Mouse (Mus musculus): Measurements from ENCODE around the gene Mif. TPM values are rescaled to one million over a fixed set of nuclear protein-coding genes. Genes with fewer than 3 reads are reported as not detected.
A peak's percentile ranks its signal among the peaks of the same experiment; 100 is the strongest.
"Not testable (repeated sequence)": the region's sequence is repeated elsewhere in the genome, so short reads cannot be mapped to it uniquely, and the experiment has no call there.

The Mif gene
- polyA plus RNA-seq, 1 experiment from 2014 or later = 1,540 TPM

DNA sequence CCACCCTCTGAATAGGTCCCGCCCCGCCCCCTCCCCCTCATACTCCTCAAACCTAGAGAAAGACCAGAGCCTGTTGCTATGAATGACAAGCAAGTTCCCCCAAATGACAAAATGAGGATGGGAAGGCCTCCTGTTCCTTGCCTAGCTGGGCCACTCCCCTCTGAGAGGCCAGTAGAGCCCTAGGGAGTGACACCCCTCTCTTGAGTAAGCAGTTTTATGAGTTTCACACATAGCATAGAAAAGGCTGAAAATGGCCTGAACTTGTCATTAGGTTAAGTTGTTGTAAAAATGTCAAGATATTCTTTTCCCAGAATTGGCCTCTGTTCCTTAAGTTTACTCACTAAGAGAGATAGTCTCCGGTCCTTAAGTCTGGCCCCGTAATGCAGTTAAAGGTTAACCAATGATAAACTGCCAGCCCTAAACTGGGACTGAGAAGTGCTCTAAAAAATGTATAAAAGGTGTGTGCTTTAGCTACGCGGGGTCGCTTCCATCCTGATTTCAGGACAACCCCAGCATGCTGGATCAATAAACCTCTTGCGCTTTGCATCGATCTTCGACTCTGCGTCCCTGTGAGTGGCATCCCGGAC is 7.4 kb downstream of the Mif start:
- Histone ChIP-seq H3K4me1 (peaks cover 16% of the 10 kb centered on the region), H3K27me3 (no peaks in the 10 kb centered on the region), H3K36me3 (peaks cover 7% of the 10 kb centered on the region), H3K9me3 (no peaks in the 10 kb centered on the region), H3K27ac (no peak overlapping the region), H3K4me2 (no peak overlapping the region), H3K9ac (no peak overlapping the region), H3K4me3 (no peak overlapping the region)
- no peak for ATAC-seq (ENCODE audit: insufficient number of reproducible peaks, low FRiP score, low TSS enrichment, low read depth)
- 94% methylated on average over 12 of the region's 12 CpGs for WGBS

DNA sequence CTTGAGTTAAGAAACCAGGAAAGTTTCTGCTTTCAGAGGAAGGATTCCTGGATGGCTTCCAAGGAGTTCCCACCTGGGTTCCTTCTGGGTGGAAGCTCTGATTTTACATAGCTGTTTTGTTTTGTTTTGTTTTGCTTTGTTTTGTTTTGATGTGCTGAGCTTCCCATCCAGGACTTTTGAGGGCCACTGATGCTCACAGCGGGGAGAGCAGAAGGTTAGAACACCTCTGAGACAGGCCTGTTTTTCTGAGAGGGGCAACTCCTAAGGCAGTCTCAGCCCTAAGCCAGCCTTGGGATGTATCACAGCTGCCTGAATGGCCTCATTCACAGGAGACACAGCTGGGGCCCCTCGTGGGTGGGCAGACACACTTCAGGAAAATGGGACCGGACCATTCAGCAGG is 8.4 kb downstream of the Mif start:
- ATAC-seq (ENCODE audit: insufficient number of reproducible peaks, low FRiP score, low TSS enrichment, low read depth) = no peak
- WGBS = 41% methylated on average over 3 of the region's 3 CpGs
- no peaks in the 10 kb centered on the region for H3K36me3 ChIP-seq
- no peak overlapping the region for H3K4me3 ChIP-seq
- H3K27ac ChIP-seq = no peak overlapping the region
- H3K27me3 ChIP-seq = no peaks in the 10 kb centered on the region
- H3K4me1 ChIP-seq = peaks cover 12% of the 10 kb centered on the region
- no peak overlapping the region for H3K4me2 ChIP-seq
- no peaks in the 10 kb centered on the region for H3K9me3 ChIP-seq
- H3K9ac ChIP-seq = no peak overlapping the region

DNA sequence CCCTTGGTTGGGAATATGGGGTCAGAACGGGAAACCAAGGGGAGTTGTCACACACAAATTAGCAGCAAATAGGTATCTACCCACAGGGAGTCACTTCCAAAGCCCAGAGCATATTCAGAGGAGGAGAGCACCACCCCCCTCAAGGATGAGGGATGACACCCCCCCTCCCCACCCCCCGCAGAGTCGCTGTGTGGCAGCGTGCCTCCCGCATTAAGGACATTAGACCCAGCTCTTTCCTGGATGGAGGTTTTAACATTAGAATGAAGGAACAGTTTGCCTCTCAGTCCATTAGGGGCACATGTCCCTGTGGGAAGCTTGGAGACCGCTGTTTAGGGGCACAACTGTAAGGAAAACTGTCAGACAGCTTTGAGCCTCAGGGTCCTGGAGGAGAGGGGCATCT is 9.0 kb downstream of the Mif start:
- WGBS = 10% methylated on average over 6 of the region's 6 CpGs
- H3K36me3 ChIP-seq = no peaks in the 10 kb centered on the region
- no peak overlapping the region for H3K9ac ChIP-seq
- H3K4me2 ChIP-seq = no peak overlapping the region
- H3K9me3 ChIP-seq = no peaks in the 10 kb centered on the region
- no peaks in the 10 kb centered on the region for H3K27me3 ChIP-seq
- peaks cover 12% of the 10 kb centered on the region for H3K4me1 ChIP-seq
- H3K27ac ChIP-seq = no peak overlapping the region
- H3K4me3 ChIP-seq = no peak overlapping the region
- no peak for ATAC-seq (ENCODE audit: insufficient number of reproducible peaks, low FRiP score, low TSS enrichment, low read depth)

DNA sequence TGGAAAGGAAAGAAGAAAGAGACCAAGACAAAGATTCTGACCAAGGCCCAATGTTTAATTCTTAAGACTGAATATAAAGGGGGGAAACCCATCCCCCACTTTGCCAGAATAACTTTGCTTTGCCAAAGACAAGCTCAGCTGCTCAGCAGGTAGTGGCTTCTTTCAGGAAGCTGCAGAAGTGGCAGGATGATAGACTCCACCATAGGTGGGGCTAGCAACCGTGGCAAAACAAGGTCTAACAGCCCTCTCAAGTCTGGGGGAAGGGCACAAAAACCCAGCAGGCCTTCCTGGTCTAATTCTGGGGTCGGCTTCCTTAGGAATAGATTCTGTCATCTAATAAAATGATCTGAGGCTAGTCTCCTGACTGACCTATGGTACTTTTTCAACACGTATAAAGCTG is 11.7 kb downstream of the Mif start:
- Histone ChIP-seq H3K27ac (no peak overlapping the region), H3K4me2 (no peak overlapping the region), H3K4me3 (no peak overlapping the region), H3K4me1 (peaks cover 12% of the 10 kb centered on the region), H3K36me3 (no peaks in the 10 kb centered on the region), H3K9me3 (no peaks in the 10 kb centered on the region), H3K27me3 (no peaks in the 10 kb centered on the region), H3K9ac (no peak overlapping the region)
- ATAC-seq (ENCODE audit: insufficient number of reproducible peaks, low FRiP score, low TSS enrichment, low read depth) = no peak
- WGBS = 17% methylated on average over 3 of the region's 3 CpGs

DNA sequence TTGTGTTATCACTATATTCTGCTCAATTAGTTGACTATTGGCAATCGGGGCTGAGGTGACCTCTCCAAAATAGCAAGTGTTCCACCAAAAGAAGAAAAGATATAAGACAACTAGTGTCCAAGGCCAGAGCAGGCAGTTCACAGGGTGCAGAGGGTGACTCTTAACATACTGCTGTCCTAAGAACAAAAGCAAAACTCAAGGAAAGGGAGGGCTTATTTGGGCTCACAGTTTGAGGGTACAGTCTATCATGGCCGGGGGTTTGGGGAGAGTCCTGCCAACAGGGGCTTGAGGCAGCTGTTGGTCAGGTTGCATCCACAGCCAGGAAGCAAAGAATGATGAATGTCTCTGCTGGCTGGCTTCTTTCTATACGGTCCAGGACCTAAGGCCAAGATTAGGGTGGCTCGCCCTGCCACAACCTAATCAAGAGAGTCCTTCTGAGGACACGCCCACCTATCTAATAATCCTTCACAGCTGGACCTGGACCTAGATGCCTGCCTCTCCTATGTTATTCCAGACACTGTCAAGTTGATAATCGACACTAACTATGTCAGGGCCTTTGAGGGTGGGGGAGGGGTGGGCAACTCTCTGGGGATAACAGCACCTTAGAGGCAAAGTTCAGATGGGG is 14.6 kb downstream of the Mif start:
- Histone ChIP-seq H3K27me3 (no peaks in the 10 kb centered on the region), H3K27ac (no peak overlapping the region), H3K36me3 (no peaks in the 10 kb centered on the region), H3K4me1 (no peaks in the 10 kb centered on the region), H3K9ac (no peak overlapping the region), H3K4me3 (no peak overlapping the region), H3K9me3 (no peaks in the 10 kb centered on the region), H3K4me2 (no peak overlapping the region)
- 77% methylated on average over 6 of the region's 6 CpGs for WGBS
- ATAC-seq (ENCODE audit: insufficient number of reproducible peaks, low FRiP score, low TSS enrichment, low read depth) = no peak

DNA sequence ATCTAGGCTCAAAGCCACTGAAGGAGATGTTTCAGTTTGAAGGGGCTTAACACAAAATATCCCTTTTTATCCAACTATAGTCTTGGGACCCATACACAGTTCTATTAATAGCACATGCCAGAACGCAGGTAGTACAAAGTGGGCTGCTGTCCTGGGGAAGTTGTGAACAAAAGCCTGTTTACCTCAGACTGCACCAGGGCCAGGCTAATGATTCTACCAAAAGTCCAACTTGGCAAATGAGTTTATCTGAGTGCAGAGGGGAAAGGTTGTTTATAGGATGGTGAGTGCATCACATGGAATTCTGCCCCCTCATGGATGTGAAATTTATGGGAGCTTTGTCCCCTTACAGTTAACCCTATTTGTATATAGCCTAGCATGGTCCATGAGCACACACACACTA is 15.2 kb downstream of the Mif start:
- Histone ChIP-seq H3K9me3 (no peaks in the 10 kb centered on the region), H3K36me3 (no peaks in the 10 kb centered on the region), H3K27ac (no peak overlapping the region), H3K4me2 (no peak overlapping the region), H3K27me3 (no peaks in the 10 kb centered on the region), H3K4me3 (no peak overlapping the region), H3K4me1 (no peaks in the 10 kb centered on the region), H3K9ac (no peak overlapping the region)
- WGBS = 49% methylated on average over 1 of the region's 1 CpGs
- ATAC-seq (ENCODE audit: insufficient number of reproducible peaks, low FRiP score, low TSS enrichment, low read depth) = no peak

DNA sequence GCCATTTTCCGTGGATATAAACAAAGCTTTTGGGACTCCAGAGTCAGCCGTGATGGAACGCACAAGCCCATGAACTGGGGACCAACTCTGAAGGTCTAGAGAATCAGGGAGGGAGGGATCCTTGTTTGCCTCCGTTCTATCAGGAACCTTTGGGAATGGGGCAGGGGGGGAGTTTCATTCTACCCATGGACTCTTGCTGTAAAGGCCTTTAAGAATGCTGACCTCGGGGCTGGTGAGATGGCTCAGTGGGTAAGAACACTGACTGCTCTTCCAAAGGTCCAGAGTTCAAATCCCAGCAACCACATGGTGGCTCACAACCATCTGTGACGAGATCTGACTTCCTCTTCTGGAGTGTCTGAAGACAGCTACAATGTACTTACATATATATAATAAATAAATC is 16.1 kb downstream of the Mif start:
- H3K27ac ChIP-seq; ATAC-seq (ENCODE audit: insufficient number of reproducible peaks, low FRiP score, low TSS enrichment, low read depth); H3K4me3 ChIP-seq; H3K4me1 ChIP-seq; H3K9me3 ChIP-seq; H3K4me2 ChIP-seq; H3K27me3 ChIP-seq; H3K9ac ChIP-seq; H3K36me3 ChIP-seq: not testable (repeated sequence)
- 78% methylated on average over 6 of the region's 6 CpGs for WGBS

DNA sequence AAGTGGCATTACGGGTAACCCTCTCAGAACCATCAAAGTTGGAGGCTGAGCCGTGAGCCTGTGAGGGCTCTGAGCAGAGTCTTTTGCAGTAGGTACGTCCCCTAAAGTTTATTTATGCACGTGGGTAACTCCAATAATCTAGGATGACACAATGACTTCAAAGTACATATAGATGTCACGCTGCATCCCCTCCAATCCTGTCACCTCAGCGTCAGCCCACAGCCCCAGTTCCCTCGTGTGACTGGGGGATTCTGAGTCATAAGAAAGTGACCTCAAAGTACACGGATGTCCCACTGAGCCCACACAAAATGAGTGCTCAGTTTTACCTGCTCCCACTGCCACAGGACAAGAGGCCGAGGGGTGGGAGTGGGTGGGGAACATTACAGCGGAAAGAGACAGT is 20.9 kb downstream of the Mif start:
- Histone ChIP-seq H3K4me2 (no peak overlapping the region), H3K9me3 (no peaks in the 10 kb centered on the region), H3K27ac (no peak overlapping the region), H3K36me3 (no peaks in the 10 kb centered on the region), H3K4me3 (no peak overlapping the region), H3K4me1 (peaks cover 41% of the 10 kb centered on the region), H3K9ac (no peak overlapping the region), H3K27me3 (0 out of 2 replicates have a peak, but pooled peaks cover 6% of the 10 kb centered on the region)
- no peak for ATAC-seq (ENCODE audit: insufficient number of reproducible peaks, low FRiP score, low TSS enrichment, low read depth)
- 88% methylated on average over 10 of the region's 10 CpGs for WGBS

DNA sequence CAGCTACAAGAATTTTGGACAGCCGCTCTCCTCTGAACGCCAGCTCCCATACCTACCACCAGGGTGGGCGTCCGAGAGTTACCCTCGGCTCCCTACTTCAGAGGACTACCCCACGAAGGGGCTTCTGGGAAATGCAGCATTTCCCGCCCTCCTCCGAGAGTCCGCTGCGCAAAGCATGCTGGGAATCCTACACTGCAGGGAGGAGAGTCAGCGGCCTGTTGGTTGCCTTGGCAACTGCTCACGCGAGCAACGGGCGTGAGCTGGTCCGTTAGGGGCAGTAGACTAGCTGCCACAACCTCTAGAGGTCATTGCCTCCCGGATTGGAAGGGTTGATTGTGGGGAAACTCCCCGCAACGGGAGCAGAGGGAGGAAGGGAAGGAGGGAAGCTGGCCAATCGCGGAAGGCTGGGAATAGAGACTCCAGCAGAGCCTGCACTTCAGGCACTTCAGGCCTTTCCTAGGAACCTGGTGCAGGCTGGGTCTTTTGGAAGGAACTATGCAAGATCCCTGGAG is 22.7 kb downstream of the Mif start, which contains the start of gene Gstt2:
Gene Gstt2, minus strand, starts transcription at position 177 of the 512 bp plus-strand sequence.
- Histone ChIP-seq H3K4me3 (peak within 1 kb of the TSS; percentile 50), H3K9me3 (no peaks in the 10 kb centered on the region), H3K4me1 (peaks cover 49% of the 10 kb centered on the region), H3K27me3 (0 out of 2 replicates have a peak, but pooled peaks cover 8% of the 10 kb centered on the region), H3K4me2 (peak within 1 kb of the TSS; percentile 75), H3K27ac (peak within 1 kb of the TSS; percentile 89), H3K9ac (peak within 1 kb of the TSS; percentile 52), H3K36me3 (no peaks in the 10 kb centered on the region)
- peak; percentile 87 for ATAC-seq (ENCODE audit: insufficient number of reproducible peaks, low FRiP score, low TSS enrichment, low read depth)
- under 1% methylated on average over 21 of the region's 21 CpGs for WGBS

DNA sequence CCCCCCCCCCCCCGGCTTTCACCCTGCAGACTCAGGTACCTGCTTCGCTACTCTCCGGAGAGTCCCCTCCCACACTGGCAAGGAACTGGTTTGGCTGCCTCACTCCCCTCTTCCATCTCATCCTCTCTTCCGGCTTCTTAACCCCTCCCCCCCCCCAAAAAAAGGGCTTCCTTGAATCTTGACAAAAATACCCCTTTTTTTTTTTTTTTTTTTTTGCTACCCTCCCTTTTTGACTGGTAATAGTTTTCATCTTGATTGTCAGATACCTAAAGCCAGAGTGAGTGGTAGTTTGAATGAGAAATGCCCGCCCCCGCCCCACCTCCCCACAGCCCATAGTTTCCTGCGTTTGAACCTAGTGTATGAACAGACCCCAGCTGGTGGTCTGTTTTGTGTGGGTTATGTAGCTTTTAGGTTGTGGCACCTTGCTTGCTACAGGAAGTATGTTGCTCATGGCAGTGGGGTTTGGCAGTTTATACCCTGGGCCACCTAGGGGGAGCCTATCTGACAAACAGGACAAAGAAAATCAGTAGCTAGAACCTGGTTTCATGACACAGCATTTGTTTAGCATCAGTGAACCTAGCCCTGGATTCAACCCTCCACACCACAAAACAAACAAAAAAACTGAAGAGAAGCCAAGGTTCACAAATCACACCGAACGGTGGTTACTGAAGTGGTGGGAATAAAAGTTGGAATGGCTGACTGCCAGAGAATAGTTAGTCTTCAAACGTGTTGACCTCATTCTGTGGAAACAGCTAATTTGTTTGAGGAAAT is 24.1 kb downstream of the Mif start:
- no peak overlapping the region for H3K9ac ChIP-seq
- WGBS = 21% methylated on average over 9 of the region's 10 CpGs
- H3K27me3 ChIP-seq = 0 out of 2 replicates have a peak, but pooled peaks cover 8% of the 10 kb centered on the region
- peaks cover 49% of the 10 kb centered on the region for H3K4me1 ChIP-seq
- peak overlapping the region; percentile 46 for H3K4me3 ChIP-seq
- no peaks in the 10 kb centered on the region for H3K9me3 ChIP-seq
- peak overlapping the region; percentile 75 for H3K4me2 ChIP-seq
- ATAC-seq (ENCODE audit: insufficient number of reproducible peaks, low FRiP score, low TSS enrichment, low read depth) = no peak
- no peak overlapping the region; the same call in 1 of the 2 replicates for H3K27ac ChIP-seq
- H3K36me3 ChIP-seq = no peaks in the 10 kb centered on the region

DNA sequence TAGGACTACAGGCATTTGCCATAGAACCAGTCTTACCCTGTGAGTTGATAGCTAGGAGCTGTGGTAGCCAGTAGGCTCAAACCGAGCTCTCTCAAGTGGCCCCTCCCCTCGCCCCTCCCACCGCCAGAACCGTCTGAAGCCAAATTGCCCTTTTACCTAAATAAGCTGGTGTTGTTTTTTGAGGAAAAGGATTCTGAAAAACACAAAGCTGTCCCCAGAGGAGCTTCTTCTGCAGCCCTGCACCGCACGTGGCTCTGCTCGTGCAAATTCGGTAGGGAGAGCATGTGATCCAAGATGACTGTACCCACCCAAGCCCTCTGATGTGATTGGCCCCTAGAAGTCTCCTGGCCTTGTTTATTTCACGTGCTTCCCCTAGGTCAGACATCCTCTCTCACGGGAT is 24.7 kb downstream of the Mif start:
- H3K4me2 ChIP-seq = peak overlapping the region; percentile 72
- H3K4me1 ChIP-seq = peaks cover 49% of the 10 kb centered on the region
- H3K27ac ChIP-seq = no peak overlapping the region
- 0 out of 2 replicates have a peak overlapping the region, but pooled peaks have one; percentile 2 for H3K9ac ChIP-seq
- WGBS = 2% methylated on average over 10 of the region's 10 CpGs
- H3K4me3 ChIP-seq = peak overlapping the region; percentile 46
- H3K36me3 ChIP-seq = no peaks in the 10 kb centered on the region
- 0 out of 2 replicates have a peak, but pooled peaks cover 8% of the 10 kb centered on the region for H3K27me3 ChIP-seq
- no peaks in the 10 kb centered on the region for H3K9me3 ChIP-seq
- no peak for ATAC-seq (ENCODE audit: insufficient number of reproducible peaks, low FRiP score, low TSS enrichment, low read depth)

DNA sequence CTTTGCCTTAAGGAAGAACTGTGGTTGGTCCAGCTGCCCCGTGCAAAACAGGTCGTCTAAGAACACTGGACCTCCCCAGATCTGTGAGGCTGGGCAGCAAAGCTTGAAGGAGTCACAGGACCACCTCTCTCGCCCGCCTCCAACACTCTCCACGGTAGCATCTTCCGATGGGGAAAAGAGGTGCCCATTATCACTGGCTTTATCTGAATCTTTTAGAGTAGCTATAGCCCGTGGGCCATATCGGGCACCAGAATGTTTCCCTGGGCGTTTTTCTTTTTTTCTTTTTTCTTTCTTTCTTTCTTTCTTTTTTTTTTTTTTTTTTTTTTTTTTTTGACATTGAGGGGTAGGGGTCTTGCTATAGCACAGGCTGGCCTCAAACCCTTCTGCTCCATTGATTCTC is 25.3 kb downstream of the Mif start:
- H3K4me1 ChIP-seq = peaks cover 49% of the 10 kb centered on the region
- H3K36me3 ChIP-seq = no peaks in the 10 kb centered on the region
- H3K27me3 ChIP-seq = 0 out of 2 replicates have a peak, but pooled peaks cover 8% of the 10 kb centered on the region
- peak overlapping the region; percentile 28; the same call in 1 of the 2 replicates for H3K9ac ChIP-seq
- H3K4me2 ChIP-seq = peak overlapping the region; percentile 72
- no peaks in the 10 kb centered on the region for H3K9me3 ChIP-seq
- ATAC-seq (ENCODE audit: insufficient number of reproducible peaks, low FRiP score, low TSS enrichment, low read depth) = no peak
- peak overlapping the region; percentile 46 for H3K4me3 ChIP-seq
- WGBS = 10% methylated on average over 9 of the region's 9 CpGs
- H3K27ac ChIP-seq = no peak overlapping the region; the same call in 1 of the 2 replicates

Data from limb, embryonic 15.5 days (tissue).